Mouse (Mus musculus) naive thymus-derived CD4-positive, alpha-beta T cell, adult 2 months (primary cell): ENCODE measurements around the gene Pth2.

ENCODE experiments used
- DNase-seq: peaks from one replicate; pipeline ENCODE4 v3.0.0-alpha.2; 2011; ENCODE audit warnings: low read depth

The Pth2 gene

GRCm38 (mm10) chr7:45174567-45175280, 6.1 kb upstream of the Pth2 start:
- DNase-seq = peak; percentile 30

- no peak for DNase-seq
Observed at GRCm38 (mm10) chr7:45175398-45175797, 5.4 kb upstream of the Pth2 start.

- DNase-seq = no peak
Observed at GRCm38 (mm10) chr7:45175929-45176328, 4.9 kb upstream of the Pth2 start.

DNA sequence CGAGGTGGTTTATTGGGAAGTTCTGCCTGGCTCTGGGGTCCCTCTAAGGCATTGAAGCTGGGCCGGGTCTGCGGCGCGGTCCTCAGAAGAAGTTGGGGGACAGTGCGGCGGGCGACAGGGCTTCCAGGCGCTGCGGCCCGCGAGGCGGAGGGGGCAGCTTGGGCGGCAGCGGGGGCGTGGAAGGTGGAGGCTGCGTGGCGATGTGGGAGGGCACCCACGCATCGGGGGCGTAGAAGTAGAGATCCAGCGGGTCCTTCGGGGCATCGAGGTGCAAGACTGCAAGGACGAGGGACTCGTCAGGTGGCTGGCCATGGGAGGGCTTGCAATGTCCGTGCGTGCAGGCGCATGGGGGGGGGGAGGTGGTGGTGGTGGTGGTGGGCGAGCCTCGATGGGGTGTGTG, 4.4 kb upstream of the Pth2 start:
- no peak for DNase-seq

DNA sequence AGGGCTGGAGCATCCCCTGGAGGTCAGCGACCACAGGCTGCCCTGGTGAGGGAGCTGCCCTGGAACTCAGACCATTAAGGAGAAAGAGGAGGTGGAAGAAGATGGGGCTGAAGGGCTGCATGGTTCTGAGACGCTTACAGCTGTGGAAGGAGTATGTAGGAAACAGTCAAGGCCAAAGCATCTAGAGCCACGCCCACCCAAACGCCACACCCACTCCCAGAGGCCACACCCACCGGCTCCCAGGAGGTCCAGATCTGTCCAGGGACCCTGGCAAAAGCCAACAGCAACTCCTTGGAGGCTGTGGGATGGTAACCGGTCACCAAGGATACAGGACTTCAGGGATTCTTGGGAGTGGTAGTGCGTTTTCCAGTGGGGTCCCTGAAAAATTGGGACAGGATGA, 2.2 kb upstream of the Pth2 start:
- DNase-seq = no peak

GRCm38 (mm10) chr7:45179469-45179868, 1.3 kb upstream of the Pth2 start, which contains the start of gene Gfy:
Gfy (minus strand) TSS chr7:45179569.
- DNase-seq = no peak

DNA sequence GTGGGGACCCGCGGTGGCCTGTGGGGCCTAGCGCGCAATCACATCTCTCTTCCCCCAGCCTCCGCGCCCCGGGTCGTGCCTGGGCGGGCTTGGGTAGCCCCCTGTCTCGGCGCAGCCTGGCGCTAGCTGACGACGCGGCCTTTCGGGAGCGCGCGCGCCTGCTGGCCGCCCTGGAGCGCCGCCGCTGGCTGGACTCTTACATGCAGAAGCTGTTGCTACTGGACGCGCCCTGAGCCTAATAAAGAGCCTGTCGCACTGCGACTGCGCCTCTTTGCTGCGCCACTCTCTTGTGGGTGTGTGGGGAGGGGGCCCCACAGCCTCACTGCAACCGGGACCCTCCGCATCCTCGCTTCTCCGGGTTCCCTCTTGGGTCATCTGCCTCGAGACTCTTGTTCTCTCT, 745 bp downstream of the Pth2 start:
- no peak for DNase-seq

- DNase-seq = peak; percentile 84
Observed at GRCm38 (mm10) chr7:45182199-45182601, 1.4 kb downstream of the Pth2 start.

DNA sequence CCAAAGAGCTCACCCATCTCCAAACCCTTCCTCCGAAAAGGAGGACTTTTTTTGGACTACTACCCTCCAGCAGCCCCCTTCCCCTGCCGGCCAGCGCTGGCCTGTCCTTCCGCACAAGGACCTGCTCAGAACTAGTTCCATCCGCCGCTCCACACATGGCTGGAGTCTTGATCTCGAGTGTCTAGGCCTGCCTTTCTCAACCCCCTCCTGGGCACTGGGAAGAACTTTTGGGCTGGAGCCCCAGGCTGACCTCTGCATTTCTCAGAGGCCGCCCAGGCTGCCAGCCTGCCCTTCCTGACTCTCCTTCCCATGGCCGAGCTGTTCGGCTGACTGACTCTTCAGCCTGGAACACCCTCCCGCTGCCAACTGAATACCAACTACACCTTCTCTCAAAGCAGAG, 1.8 kb downstream of the Pth2 start:
- no peak for DNase-seq

- no peak for DNase-seq
Observed at GRCm38 (mm10) chr7:45183672-45184071, 2.9 kb downstream of the Pth2 start.

GRCm38 (mm10) chr7:45185921-45186320, 5.1 kb downstream of the Pth2 start:
- DNase-seq = no peak

- DNase-seq = no peak
Observed at GRCm38 (mm10) chr7:45189600-45189999, 8.8 kb downstream of the Pth2 start.

DNA sequence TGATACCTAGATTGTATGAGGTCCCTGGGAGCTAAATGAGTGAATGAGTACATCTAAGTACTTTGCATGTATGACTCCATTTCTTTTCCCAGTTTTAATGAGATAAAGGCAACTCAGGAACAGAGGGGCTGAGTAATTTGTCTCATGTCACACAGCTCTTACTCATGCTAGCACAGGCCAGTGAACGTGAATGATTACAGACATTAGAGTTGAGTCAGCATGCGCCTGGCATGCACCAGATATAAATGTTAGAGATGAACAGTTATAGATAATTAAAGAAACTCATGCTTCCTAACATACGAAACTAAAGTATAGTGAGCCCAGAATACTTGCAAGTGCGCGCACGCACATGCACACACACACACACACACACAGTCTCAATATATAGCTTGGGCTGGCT, 9.4 kb downstream of the Pth2 start:
- no peak for DNase-seq

- DNase-seq = no peak
Observed at GRCm38 (mm10) chr7:45191161-45191560, 10.4 kb downstream of the Pth2 start.

DNA sequence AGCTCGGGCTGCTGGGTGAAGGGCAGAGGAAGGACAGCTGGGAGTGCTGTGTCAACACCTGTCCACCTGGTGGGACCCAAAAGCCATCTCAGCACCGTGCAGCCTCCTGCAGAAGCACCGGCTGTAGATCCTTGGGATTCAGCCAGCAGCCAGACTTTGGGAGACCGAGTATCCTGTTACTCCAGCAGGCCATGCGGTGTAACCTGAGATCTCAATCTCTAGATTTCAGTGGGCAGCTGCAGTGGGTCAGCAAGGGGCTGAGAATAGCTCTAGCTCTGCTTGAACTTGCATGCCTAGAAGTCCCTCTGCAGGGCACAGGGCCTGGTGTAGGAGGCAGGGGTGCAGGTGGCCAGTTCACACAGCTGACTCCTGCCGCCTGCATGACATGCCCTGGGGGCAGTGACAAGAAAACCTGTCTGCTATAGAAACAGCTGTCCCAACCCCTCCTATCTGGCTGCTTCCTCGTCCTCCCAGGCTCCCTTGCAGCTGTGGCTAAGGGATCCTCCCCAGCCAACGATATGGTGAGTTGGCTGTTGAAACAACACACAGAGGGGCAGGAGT, 11.1 kb downstream of the Pth2 start:
- no peak for DNase-seq

GRCm38 (mm10) chr7:45192585-45193310, 12.0 kb downstream of the Pth2 start:
- no peak for DNase-seq

GRCm38 (mm10) chr7:45193406-45193805, 12.6 kb downstream of the Pth2 start:
- DNase-seq = no peak

DNA sequence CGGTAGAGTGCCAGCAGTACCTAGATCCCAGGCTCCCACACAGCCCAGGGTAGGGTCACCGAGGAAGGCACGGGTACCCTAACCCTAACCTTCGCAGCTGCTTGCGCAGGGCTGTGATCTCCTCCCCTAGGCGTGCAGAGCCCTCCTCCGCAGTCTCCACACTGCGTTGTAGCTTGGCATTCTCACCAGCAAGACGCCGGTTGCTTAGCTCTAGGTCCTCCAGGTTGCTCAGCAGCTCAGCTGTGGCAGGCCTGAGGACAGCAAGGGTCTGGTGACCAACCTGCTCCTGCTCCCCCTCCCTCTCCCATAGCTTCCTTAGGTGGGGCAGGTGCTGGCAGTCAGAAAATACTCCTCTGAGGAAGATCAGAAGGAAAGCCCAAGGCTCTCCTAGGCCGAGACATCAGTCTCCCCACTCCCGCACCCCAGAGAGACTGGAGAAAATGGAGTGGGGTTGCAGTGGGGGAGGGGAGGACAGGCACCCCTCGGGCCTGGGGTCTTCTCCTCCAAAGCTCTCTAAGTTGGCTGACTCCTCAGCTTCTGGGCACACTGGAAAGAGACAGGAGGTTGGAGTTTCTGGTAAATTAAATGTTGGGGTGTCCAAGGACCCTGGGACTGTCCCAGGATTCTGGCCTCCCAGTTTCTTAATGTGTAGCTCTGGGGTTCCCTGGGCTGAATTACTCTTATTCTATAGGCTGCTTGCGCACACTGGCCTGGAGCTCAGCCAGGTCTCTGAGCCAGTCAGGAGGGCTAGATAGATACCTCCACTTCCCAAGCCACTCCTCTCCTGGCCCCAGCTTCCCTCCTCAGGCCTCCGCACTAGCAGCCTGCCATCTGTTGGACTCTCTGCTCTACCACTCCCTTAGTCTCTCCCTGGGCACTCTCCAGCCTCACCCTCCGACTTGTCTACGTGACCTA, 13.3 kb downstream of the Pth2 start:
- DNase-seq = no peak

- no peak for DNase-seq
Observed at GRCm38 (mm10) chr7:45195341-45196175, 14.8 kb downstream of the Pth2 start.

GRCm38 (mm10) chr7:45196176-45196535, 15.4 kb downstream of the Pth2 start:
- DNase-seq = no peak

- no peak for DNase-seq
Observed at GRCm38 (mm10) chr7:45196994-45197393, 16.2 kb downstream of the Pth2 start.
